Mouse (Mus musculus) sigmoid colon, adult 10 weeks (tissue): ENCODE data around the gene Ccdc17. TPM values are rescaled to one million over a fixed set of nuclear protein-coding genes. Genes with fewer than 3 reads are reported as not detected.

Source experiments
- polyA plus RNA-seq: library from polyadenylated mRNA; stranded (reverse); fragments of 350-450 nt; fragmentation: Illumina TruSeq; extraction: RNeasy Lipid Tissue Mini Kit (QIAGEN cat#74804); gene quantifications from one replicate; pipeline ENCODE4 v1.2.3, GENCODE M21; 2014; ENCODE audit warnings: low read depth, low replicate concordance

Ccdc17 gene
- polyA plus RNA-seq = 9.0 TPM

GRCm38 (mm10) chr4:116596379-116596778 is at the start of gene Ccdc17:
Gene Ccdc17, plus strand, starts transcription at chr4:116596654.

GRCm38 (mm10) chr4:116555413-116556300 is 40.8 kb upstream of the Ccdc17 start, which contains the start of gene Tmem69:
Gene Tmem69, minus strand, starts transcription at chr4:116555936.

GRCm38 (mm10) chr4:116557306-116558121 is 38.9 kb upstream of the Ccdc17 start, which contains the start of gene Gpbp1l1:
Gene Gpbp1l1, plus strand, starts transcription at chr4:116557658.

GRCm38 (mm10) chr4:116627722-116628662 is 31.5 kb downstream of the Ccdc17 start, which contains the start of gene Nasp:
Gene Nasp, minus strand, starts transcription at chr4:116627941.

Other genes starting within 250 kb of the Ccdc17 start
- gene Mast2, start 132.5 kb upstream of the Ccdc17 start, polyA plus RNA-seq = 42.5 TPM
- gene Ipp, start 89.1 kb upstream of the Ccdc17 start, polyA plus RNA-seq = 23.9 TPM
- 95.2 TPM for gene Tmem69, start 40.7 kb upstream of the Ccdc17 start, polyA plus RNA-seq
- 189 TPM for gene Gpbp1l1, start 39.0 kb upstream of the Ccdc17 start, polyA plus RNA-seq
- 110 TPM for gene Nasp, start 31.3 kb downstream of the Ccdc17 start, polyA plus RNA-seq
- gene Akr1a1, start 55.0 kb downstream of the Ccdc17 start, polyA plus RNA-seq = 479 TPM
- 2,194 TPM for gene Prdx1, start 88.9 kb downstream of the Ccdc17 start, polyA plus RNA-seq
- 26.6 TPM for gene Mmachc, start 111.8 kb downstream of the Ccdc17 start, polyA plus RNA-seq
- 26.6 TPM for gene Ccdc163, start 111.9 kb downstream of the Ccdc17 start, polyA plus RNA-seq
- 11.3 TPM for gene Tesk2, start 124.3 kb downstream of the Ccdc17 start, polyA plus RNA-seq
- gene Toe1, start 211.0 kb downstream of the Ccdc17 start, polyA plus RNA-seq = 5.1 TPM
- gene Mutyh, start 211.1 kb downstream of the Ccdc17 start, polyA plus RNA-seq = 1.6 TPM
- 0.57 TPM for gene Hpdl, start 225.1 kb downstream of the Ccdc17 start, polyA plus RNA-seq